Mouse (Mus musculus) liver, adult 2 months (tissue): ENCODE measurements at regions not wholly inside any gene's neighbourhood (a gene's known extent, or its start where the extent isn't known, plus 50 kb on each side); places are given as distances from the start of the nearest gene placed in this dataset.

Source experiments
- DNase-seq: peaks from one replicate; pipeline ENCODE4 v3.0.0-alpha.2; 2011; ENCODE audit warnings: low read depth, low spot score; ENCODE audit errors: extremely low read depth
- H3K27ac ChIP-seq: fragments of 200-500 bp; replicated peaks from 2 replicates; pipeline ENCODE4 v1.5.1; 2012; ENCODE audit warnings: low read depth, mild to moderate bottlenecking, control low read depth, inconsistent platforms, low read length; ENCODE audit not compliant: insufficient read depth
- H3K27me3 ChIP-seq: fragments of 200-500 bp; 2 replicates; pipeline ENCODE4 v1.6.1; 2012; ENCODE audit warnings: mild to moderate bottlenecking, moderate library complexity, low read length, inconsistent platforms; ENCODE audit not compliant: control insufficient read depth, insufficient read depth
- H3K36me3 ChIP-seq: fragments of 200-500 bp; 2 replicates; pipeline ENCODE4 v1.6.1; 2012; ENCODE audit warnings: low read length, inconsistent platforms; ENCODE audit not compliant: control insufficient read depth, insufficient read depth
- H3K4me1 ChIP-seq: fragments of 200-500 bp; 2 replicates; pipeline ENCODE4 v1.6.1; 2011; ENCODE audit warnings: low read length; ENCODE audit not compliant: control insufficient read depth, insufficient read depth
- H3K4me3 ChIP-seq: fragments of 200-500 bp; 2 replicates; pipeline ENCODE4 v1.5.1; 2011; ENCODE audit warnings: low read depth, mild to moderate bottlenecking, control low read depth, low read length, moderate library complexity; ENCODE audit not compliant: insufficient read depth
- H3K79me2 ChIP-seq: fragments of 200-500 bp; 2 replicates; pipeline ENCODE4 v1.6.1; 2012; ENCODE audit warnings: inconsistent platforms, mild to moderate bottlenecking, low read length, moderate library complexity; ENCODE audit not compliant: control insufficient read depth, insufficient read depth
- H3K9ac ChIP-seq: fragments of 200-500 bp; 2 replicates; pipeline ENCODE4 v1.6.1; 2012; ENCODE audit warnings: low read depth, mild to moderate bottlenecking, control low read depth, inconsistent platforms, low read length
- CTCF ChIP-seq: fragments of 200-500 bp; IDR thresholded peaks from 2 replicates; pipeline ENCODE4 v1.5.1; 2011; ENCODE audit warnings: low read depth, low read length, control low read depth
- POLR2A ChIP-seq: fragments of 200-500 bp; IDR thresholded peaks from 2 replicates; pipeline ENCODE4 v1.6.1; 2011; ENCODE audit warnings: low read length, control low read depth; ENCODE audit not compliant: insufficient read depth; ENCODE audit errors: extremely low read depth
- WGBS: fragments of 180-500 bp; shearing (Covaris S2); methylation state at CpG from one replicate; pipeline ENCODE4 v1.1.7; 2018; 5-methylcytosine and 5-hydroxymethylcytosine counted together

GRCm38 (mm10) chr8:8919582-8920503, 229.5 kb upstream of the Arglu1 start:
- Histone ChIP-seq H3K27ac (no peak overlapping the region), H3K4me1 (no peaks in the 10 kb centered on the region), H3K79me2 (no peaks in the 10 kb centered on the region), H3K9ac (no peak overlapping the region), H3K4me3 (no peak overlapping the region), H3K27me3 (no peaks in the 10 kb centered on the region), H3K36me3 (no peaks in the 10 kb centered on the region)
- no peak for DNase-seq
- TF ChIP-seq CTCF = no peak
- 17% methylated on average over 11 of the region's 11 CpGs for WGBS

GRCm38 (mm10) chr8:8919040-8919439, 228.7 kb upstream of the Arglu1 start:
- no peaks in the 10 kb centered on the region for H3K36me3 ChIP-seq
- H3K4me3 ChIP-seq = no peak overlapping the region
- H3K4me1 ChIP-seq = no peaks in the 10 kb centered on the region
- no peak overlapping the region for H3K27ac ChIP-seq
- H3K27me3 ChIP-seq = no peaks in the 10 kb centered on the region
- 77% methylated on average over 9 of the region's 9 CpGs for WGBS
- no peak for DNase-seq
- TF ChIP-seq CTCF (no peak), POLR2A (no peak)
- no peaks in the 10 kb centered on the region for H3K79me2 ChIP-seq
- H3K9ac ChIP-seq = no peak overlapping the region

GRCm38 (mm10) chr8:8907478-8908165, 217.3 kb upstream of the Arglu1 start:
- Histone ChIP-seq H3K27me3 (no peaks in the 10 kb centered on the region), H3K9ac (no peak overlapping the region), H3K4me1 (no peaks in the 10 kb centered on the region), H3K36me3 (no peaks in the 10 kb centered on the region), H3K27ac (no peak overlapping the region), H3K79me2 (no peaks in the 10 kb centered on the region), H3K4me3 (no peak overlapping the region)
- DNase-seq = no peak
- WGBS = 71% methylated on average over 7 of the region's 7 CpGs
- no peak for TF ChIP-seq CTCF

GRCm38 (mm10) chr8:8892996-8893395, 202.7 kb upstream of the Arglu1 start:
- H3K79me2 ChIP-seq = no peaks in the 10 kb centered on the region
- WGBS = 27% methylated on average over 3 of the region's 3 CpGs
- no peak for DNase-seq

GRCm38 (mm10) chr8:8877286-8877685, 187.0 kb upstream of the Arglu1 start:
- no peak for TF ChIP-seq POLR2A
- no peak for TF ChIP-seq CTCF
- no peaks in the 10 kb centered on the region for H3K27me3 ChIP-seq
- no peak for DNase-seq
- no peak overlapping the region for H3K4me3 ChIP-seq
- WGBS = 67% methylated on average over 5 of the region's 5 CpGs
- no peak overlapping the region for H3K27ac ChIP-seq
- no peak overlapping the region for H3K9ac ChIP-seq
- H3K79me2 ChIP-seq = no peaks in the 10 kb centered on the region
- H3K4me1 ChIP-seq = no peaks in the 10 kb centered on the region
- no peaks in the 10 kb centered on the region for H3K36me3 ChIP-seq

More at GRCm38 (mm10) chr8:8892996-8893395, 202.7 kb upstream of the Arglu1 start:
- Histone ChIP-seq H3K27ac (no peak overlapping the region), H3K4me1 (no peaks in the 10 kb centered on the region), H3K36me3 (no peaks in the 10 kb centered on the region), H3K27me3 (no peaks in the 10 kb centered on the region), H3K4me3 (no peak overlapping the region), H3K9ac (no peak overlapping the region)
- TF ChIP-seq POLR2A (no peak), CTCF (no peak)

- Histone ChIP-seq H3K27ac (no peak overlapping the region), H3K36me3 (no peaks in the 10 kb centered on the region), H3K79me2 (no peaks in the 10 kb centered on the region), H3K4me3 (no peak overlapping the region), H3K9ac (no peak overlapping the region), H3K27me3 (no peaks in the 10 kb centered on the region), H3K4me1 (no peaks in the 10 kb centered on the region)
- no peak for TF ChIP-seq POLR2A
- no peak for TF ChIP-seq CTCF
- 77% methylated on average over 9 of the region's 9 CpGs for WGBS
- DNase-seq = no peak
These were observed 186.6 kb upstream of the Arglu1 start for GRCm38 (mm10) chr8:8876879-8877278.
